Mouse (Mus musculus) hindbrain, embryonic 11.5 days (tissue): ENCODE measurements around the gene Enho. TPM values are rescaled to one million over a fixed set of nuclear protein-coding genes. Genes with fewer than 3 reads are reported as not detected.

Source experiments
- ATAC-seq: fragments of 200-750 bp; cut with Nextera tagmentation; 2 replicates; pipeline ENCODE4 v1.8.0; 2017; ENCODE audit warnings: mild to moderate bottlenecking, moderate TSS enrichment, moderate library complexity; ENCODE audit not compliant: low FRiP score
- DNase-seq: peaks from one replicate; pipeline ENCODE4 v3.0.0-alpha.2; 2015; ENCODE audit warnings: low spot score
- H3K27ac ChIP-seq: fragments of 300-500 bp; sonication (generic); 2 replicates; pipeline ENCODE4 v1.5.1; 2014; ENCODE audit warnings: mild to moderate bottlenecking, low read depth, low read length
- H3K27me3 ChIP-seq: fragments of 300-500 bp; sonication (generic); 2 replicates; pipeline ENCODE4 v1.6.1; 2014; ENCODE audit warnings: mild to moderate bottlenecking, low read length, moderate library complexity, mixed read lengths; ENCODE audit not compliant: control insufficient read depth, insufficient read depth
- H3K36me3 ChIP-seq: fragments of 300-500 bp; sonication (generic); 2 replicates; pipeline ENCODE4 v1.6.1; 2014; ENCODE audit warnings: mild to moderate bottlenecking, low read length, moderate library complexity, mixed read lengths; ENCODE audit not compliant: control insufficient read depth, insufficient read depth
- H3K4me1 ChIP-seq: fragments of 300-500 bp; sonication (generic); replicated peaks from 2 replicates; pipeline ENCODE4 v1.6.1; 2014; ENCODE audit warnings: low read length, mixed read lengths; ENCODE audit not compliant: control insufficient read depth, insufficient read depth
- H3K4me2 ChIP-seq: fragments of 300-500 bp; sonication (generic); replicated peaks from 2 replicates; pipeline ENCODE4 v1.6.1; 2014; ENCODE audit warnings: mild to moderate bottlenecking, low read depth, low read length
- H3K4me3 ChIP-seq: fragments of 300-500 bp; sonication (generic); 2 replicates; pipeline ENCODE4 v1.5.1; 2014; ENCODE audit warnings: low read depth, low read length
- H3K9ac ChIP-seq: fragments of 300-500 bp; sonication (generic); 2 replicates; pipeline ENCODE4 v1.6.1; 2014; ENCODE audit warnings: low read depth, low read length
- H3K9me3 ChIP-seq: fragments of 300-500 bp; sonication (generic); 2 replicates; pipeline ENCODE4 v1.6.1; 2016; ENCODE audit warnings: low read length; ENCODE audit not compliant: control insufficient read depth
- WGBS: fragments of 180-500 bp; shearing (Covaris S2); extraction: QIAGEN DNeasy Blood & Tissue Kit; methylation state at CpG from one replicate; pipeline ENCODE4 v1.1.7; 2014; 5-methylcytosine and 5-hydroxymethylcytosine counted together
- polyA plus RNA-seq: library from polyadenylated mRNA; unstranded; fragments of >200 nt; fragmentation: Nextera tagmentation; extraction: Ambion mirVana; gene quantifications from 2 replicates; pipeline ENCODE4 v1.2.1, GENCODE M21; 2014

The Enho gene
- polyA plus RNA-seq, 1 experiment from 2014 or later, result 42.7 TPM

DNA sequence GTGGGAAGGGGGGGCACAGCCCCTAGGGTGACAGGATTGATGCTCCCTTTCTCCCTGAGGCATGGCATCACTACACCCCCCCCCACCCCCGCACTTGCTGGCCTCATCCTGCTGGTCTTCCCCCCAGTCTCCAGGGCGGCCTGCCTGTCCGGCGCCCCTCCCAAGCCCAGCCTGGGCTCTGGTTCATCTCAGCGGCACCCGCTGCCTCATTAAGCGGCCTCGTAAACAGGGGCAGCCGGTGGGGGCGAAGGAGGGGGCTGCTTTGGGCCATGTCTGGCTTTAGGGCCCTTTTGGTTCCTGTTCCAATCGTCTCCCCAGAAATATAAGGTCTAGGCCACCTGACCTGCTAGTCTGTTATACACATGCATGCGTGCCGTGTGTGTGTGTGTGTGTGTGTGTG, 19.4 kb upstream of the Enho start:
- H3K36me3 ChIP-seq, result peaks cover 10% of the 10 kb centered on the region; the same call in 1 of the 2 replicates
- WGBS, result 63% methylated on average over 9 of the region's 13 CpGs
- no peak overlapping the region for H3K4me3 ChIP-seq
- no peaks in the 10 kb centered on the region for H3K27me3 ChIP-seq
- no peak overlapping the region for H3K4me2 ChIP-seq
- no peak overlapping the region for H3K9ac ChIP-seq
- H3K9me3 ChIP-seq, result no peaks in the 10 kb centered on the region
- 0 out of 2 replicates have a peak overlapping the region, but pooled peaks have one; percentile 70 for H3K27ac ChIP-seq
- DNase-seq (no peak), ATAC-seq (no peak)
- H3K4me1 ChIP-seq, result peaks cover 50% of the 10 kb centered on the region

DNA sequence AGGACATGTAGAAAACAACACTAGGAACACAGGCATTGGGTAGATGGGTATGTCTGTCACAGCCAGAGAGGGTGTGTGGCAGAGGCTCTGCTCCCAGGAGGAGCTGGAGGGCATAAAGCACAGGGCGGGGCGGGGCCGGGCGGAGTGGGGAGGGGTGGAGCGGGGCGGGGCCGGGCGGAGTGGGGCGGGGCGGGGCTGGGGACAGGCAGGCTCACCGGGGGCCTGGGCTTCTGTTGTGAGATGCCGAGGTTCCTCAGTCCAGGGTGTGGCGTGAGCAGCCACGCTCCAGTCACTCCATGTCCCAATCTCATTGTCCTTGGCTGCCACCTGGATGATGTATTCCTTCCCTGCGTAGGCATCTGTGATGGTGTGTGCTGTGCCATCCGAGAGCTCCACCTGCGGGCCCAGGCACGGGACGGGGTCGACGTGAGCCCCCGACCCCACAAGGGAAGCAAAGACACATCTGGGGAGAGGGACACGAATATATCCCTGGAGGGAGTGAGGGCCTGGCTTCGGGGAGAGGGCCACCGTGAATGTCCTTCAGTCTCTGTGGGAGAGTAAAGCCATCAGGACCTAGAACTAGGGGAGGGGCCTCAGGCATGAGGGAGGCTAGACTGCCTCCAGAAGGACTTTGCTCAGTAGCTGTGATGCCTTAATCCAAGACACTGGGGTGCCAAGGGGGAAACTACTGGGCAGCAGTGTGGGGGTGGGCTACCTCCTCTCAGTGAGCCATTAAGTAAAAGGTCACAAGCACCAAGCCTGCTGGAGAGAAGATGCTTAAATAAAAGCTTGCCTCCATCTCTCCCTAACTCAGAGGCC, 18.7 kb upstream of the Enho start:
- Histone ChIP-seq H3K4me1 (peaks cover 47% of the 10 kb centered on the region), H3K27ac (peak overlapping the region; percentile 70), H3K4me3 (no peak overlapping the region), H3K36me3 (peaks cover 10% of the 10 kb centered on the region; the same call in 1 of the 2 replicates), H3K4me2 (no peak overlapping the region), H3K9ac (0 out of 2 replicates have a peak overlapping the region, but pooled peaks have one; percentile 19), H3K27me3 (no peaks in the 10 kb centered on the region), H3K9me3 (no peaks in the 10 kb centered on the region)
- DNase-seq (no peak), ATAC-seq (peak; percentile 29)
- 21% methylated on average over 17 of the region's 25 CpGs for WGBS

DNA sequence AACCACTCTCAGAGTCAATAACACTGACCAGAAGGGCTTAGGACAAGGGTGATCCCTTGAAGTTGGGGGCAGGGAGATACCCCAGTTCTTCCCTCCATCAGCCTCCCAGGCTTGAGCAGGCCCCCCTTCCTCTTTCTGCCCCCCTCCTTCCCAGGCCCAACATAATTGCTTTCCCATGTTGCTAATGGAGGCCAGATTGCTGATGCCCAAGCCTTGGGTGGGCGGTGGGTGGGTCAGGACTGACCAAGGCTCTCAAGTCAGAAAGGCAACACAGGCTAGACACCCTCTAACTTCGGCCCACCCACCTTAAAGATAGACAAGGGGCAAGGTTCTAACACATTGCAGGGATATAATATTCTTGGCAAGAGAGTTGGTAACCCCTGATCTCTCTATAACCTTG, 15.4 kb upstream of the Enho start:
- Histone ChIP-seq H3K4me1 (peaks cover 19% of the 10 kb centered on the region), H3K36me3 (peaks cover 10% of the 10 kb centered on the region; the same call in 1 of the 2 replicates), H3K27ac (no peak overlapping the region), H3K27me3 (no peaks in the 10 kb centered on the region), H3K4me2 (no peak overlapping the region), H3K9me3 (no peaks in the 10 kb centered on the region), H3K4me3 (no peak overlapping the region), H3K9ac (no peak overlapping the region)
- ATAC-seq, result no peak
- 85% methylated on average over 2 of the region's 2 CpGs for WGBS
- DNase-seq, result no peak

DNA sequence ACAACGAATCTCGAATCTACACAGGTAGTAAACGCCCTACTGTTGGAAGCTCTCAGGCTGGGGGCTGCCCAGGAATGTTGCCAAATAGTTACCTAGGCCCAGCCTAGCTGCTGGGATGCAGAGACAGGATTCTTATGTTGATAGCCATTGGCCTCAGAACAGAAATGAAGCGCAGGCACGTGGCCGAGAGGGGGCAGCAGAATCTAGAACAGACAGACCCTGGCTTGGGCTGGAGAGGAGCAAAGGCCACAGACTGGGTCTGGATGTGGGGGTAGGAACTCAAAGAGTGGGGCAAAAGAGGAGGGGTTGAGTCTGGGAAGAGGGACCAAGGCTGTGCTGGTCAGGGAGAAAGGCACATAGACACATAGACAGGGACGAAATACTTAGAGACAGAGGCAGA, 14.1 kb upstream of the Enho start:
- no peak for ATAC-seq
- 12% methylated on average over 7 of the region's 7 CpGs for WGBS

DNA sequence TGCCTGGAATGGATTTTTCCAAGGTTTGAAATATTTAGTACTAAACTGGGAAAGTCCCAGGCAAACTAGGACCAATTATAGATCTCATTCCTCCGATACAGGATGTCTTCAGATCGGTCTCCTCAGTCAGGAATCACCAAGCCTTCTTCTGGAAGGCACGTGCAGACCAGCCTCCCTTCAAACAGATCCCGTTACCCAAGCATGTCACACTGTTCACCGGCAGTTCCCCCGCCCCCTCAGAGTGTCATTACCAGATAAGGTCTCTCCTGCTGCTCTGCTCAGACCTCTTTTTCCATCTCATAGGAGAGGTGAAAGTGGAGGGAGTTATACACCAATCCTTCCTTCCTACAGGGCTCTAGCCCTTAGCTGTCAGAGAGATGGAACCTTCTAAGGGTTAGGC, 13.6 kb upstream of the Enho start:
- Histone ChIP-seq H3K36me3 (peaks cover 8% of the 10 kb centered on the region; the same call in 1 of the 2 replicates), H3K27ac (no peak overlapping the region), H3K4me2 (no peak overlapping the region), H3K9me3 (no peaks in the 10 kb centered on the region), H3K4me1 (peaks cover 5% of the 10 kb centered on the region), H3K27me3 (no peaks in the 10 kb centered on the region), H3K4me3 (no peak overlapping the region), H3K9ac (no peak overlapping the region)
- 64% methylated on average over 6 of the region's 6 CpGs for WGBS
- ATAC-seq (no peak), DNase-seq (no peak)

More for the DNA sequence above, 14.1 kb upstream of the Enho start:
- DNase-seq, result peak; percentile 79
- H3K9me3 ChIP-seq, result no peaks in the 10 kb centered on the region
- H3K4me3 ChIP-seq, result no peak overlapping the region
- no peak overlapping the region for H3K9ac ChIP-seq
- H3K27ac ChIP-seq, result no peak overlapping the region
- H3K4me2 ChIP-seq, result no peak overlapping the region
- H3K36me3 ChIP-seq, result peaks cover 8% of the 10 kb centered on the region; the same call in 1 of the 2 replicates
- peaks cover 10% of the 10 kb centered on the region for H3K4me1 ChIP-seq
- H3K27me3 ChIP-seq, result no peaks in the 10 kb centered on the region

DNA sequence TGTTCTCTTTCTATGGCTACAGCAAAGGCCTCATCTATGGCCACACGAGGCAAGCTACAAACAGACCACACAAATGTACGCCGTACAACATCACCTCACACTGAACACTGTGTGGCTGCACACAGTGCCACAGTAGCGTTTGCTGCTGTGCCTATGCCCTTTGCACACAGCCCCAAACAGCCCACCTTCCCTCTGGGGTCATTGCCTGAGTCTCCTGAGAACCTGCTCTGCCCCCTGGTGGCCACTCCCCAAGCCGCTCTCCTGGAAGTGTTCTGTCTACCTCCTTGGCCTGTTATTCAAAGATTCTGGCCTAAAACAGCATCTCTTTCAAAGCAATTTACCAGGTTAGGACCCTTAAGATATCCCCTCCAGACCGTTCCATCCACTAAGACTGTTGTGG, 13.2 kb upstream of the Enho start:
- ATAC-seq (peak; percentile 56), DNase-seq (peak; percentile 92)
- H3K27me3 ChIP-seq, result no peaks in the 10 kb centered on the region
- H3K27ac ChIP-seq, result no peak overlapping the region
- H3K4me2 ChIP-seq, result no peak overlapping the region
- 0 out of 2 replicates have a peak overlapping the region, but pooled peaks have one; percentile 7 for H3K9ac ChIP-seq
- no peaks in the 10 kb centered on the region for H3K9me3 ChIP-seq
- H3K4me1 ChIP-seq, result peaks cover 6% of the 10 kb centered on the region; the same call in 1 of the 2 replicates
- peaks cover 8% of the 10 kb centered on the region; the same call in 1 of the 2 replicates for H3K36me3 ChIP-seq
- 41% methylated on average over 6 of the region's 6 CpGs for WGBS
- no peak overlapping the region for H3K4me3 ChIP-seq

DNA sequence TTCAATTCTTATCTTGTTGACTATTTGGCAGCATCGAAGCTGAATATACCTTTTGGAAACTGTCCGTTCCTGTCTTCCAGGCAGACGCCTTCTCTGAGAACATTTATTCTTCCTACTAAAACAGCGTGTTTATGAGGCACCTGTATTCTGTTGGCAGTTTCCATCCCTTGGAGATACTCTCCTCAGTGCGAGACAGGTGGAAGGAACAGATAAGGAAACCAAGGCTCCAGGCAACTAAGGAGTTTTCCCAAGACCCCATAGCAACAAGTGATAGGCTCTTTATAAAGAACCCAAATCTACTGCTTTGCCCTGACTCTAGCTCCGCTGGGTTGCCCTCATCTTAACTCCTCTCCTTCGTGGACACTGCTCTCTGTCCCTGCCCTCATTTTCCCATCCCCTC, 8.5 kb upstream of the Enho start:
- no peak overlapping the region; the same call in 1 of the 2 replicates for H3K27ac ChIP-seq
- no peak overlapping the region for H3K4me2 ChIP-seq
- H3K9ac ChIP-seq, result no peak overlapping the region
- peaks cover 4% of the 10 kb centered on the region; the same call in 1 of the 2 replicates for H3K4me1 ChIP-seq
- H3K9me3 ChIP-seq, result no peaks in the 10 kb centered on the region
- no peak for ATAC-seq
- no peaks in the 10 kb centered on the region for H3K36me3 ChIP-seq
- DNase-seq, result no peak
- no peaks in the 10 kb centered on the region for H3K27me3 ChIP-seq
- no peak overlapping the region for H3K4me3 ChIP-seq
- 62% methylated on average over 7 of the region's 7 CpGs for WGBS

DNA sequence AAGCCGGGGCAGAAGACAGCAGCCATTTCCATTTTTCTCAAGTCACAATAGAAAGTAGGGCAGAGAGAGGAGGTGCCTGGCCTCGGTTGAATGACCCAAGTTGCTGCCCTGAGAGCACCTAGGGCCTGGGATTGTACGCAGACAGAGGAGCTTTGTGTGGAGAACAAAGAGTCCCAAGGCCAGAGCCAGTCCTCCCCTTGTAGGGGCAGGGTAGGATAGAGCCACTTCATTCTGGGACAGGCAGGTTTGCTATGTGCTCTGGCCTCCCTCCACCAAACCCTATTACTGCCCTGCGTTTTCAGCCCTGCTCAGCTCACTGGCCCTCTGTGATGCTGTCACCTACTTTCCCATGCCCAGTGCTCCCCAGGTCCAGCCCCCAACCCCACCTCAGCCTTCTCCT, 8.0 kb upstream of the Enho start:
- no peak overlapping the region for H3K4me2 ChIP-seq

More for the DNA sequence above, 8.0 kb upstream of the Enho start:
- Histone ChIP-seq H3K27ac (peak overlapping the region; percentile 47; the same call in 1 of the 2 replicates), H3K9me3 (no peaks in the 10 kb centered on the region), H3K4me3 (no peak overlapping the region), H3K27me3 (no peaks in the 10 kb centered on the region), H3K4me1 (peaks cover 4% of the 10 kb centered on the region; the same call in 1 of the 2 replicates), H3K36me3 (no peaks in the 10 kb centered on the region), H3K9ac (0 out of 2 replicates have a peak overlapping the region, but pooled peaks have one; percentile 11)
- 26% methylated on average over 4 of the region's 4 CpGs for WGBS
- peak; percentile 47 for ATAC-seq
- no peak for DNase-seq
